Mouse (Mus musculus) embryonic facial prominence, embryonic 13.5 days (tissue): Measurements from ENCODE around the gene Nup93. TPM values are rescaled to one million over a fixed set of nuclear protein-coding genes. Genes with fewer than 3 reads are reported as not detected.

ENCODE experiments used
- ATAC-seq: fragments of 200-750 bp; cut with Nextera tagmentation; 2 replicates; pipeline ENCODE4 v1.8.0; 2017; ENCODE audit warnings: low read depth; ENCODE audit not compliant: insufficient number of reproducible peaks, insufficient read depth, low FRiP score, low TSS enrichment
- H3K27ac ChIP-seq: fragments of 300-500 bp; sonication (generic); 2 replicates; pipeline ENCODE4 v1.5.1; 2015; ENCODE audit warnings: moderate library complexity, mild to moderate bottlenecking, inconsistent platforms
- H3K27me3 ChIP-seq: fragments of 300-500 bp; sonication (generic); 2 replicates; pipeline ENCODE4 v1.6.1; 2015; ENCODE audit warnings: mild to moderate bottlenecking, inconsistent platforms
- H3K36me3 ChIP-seq: fragments of 300-500 bp; sonication (generic); 2 replicates; pipeline ENCODE4 v1.6.1; 2015; ENCODE audit warnings: mild to moderate bottlenecking, inconsistent platforms
- H3K4me1 ChIP-seq: fragments of 300-500 bp; sonication (generic); 2 replicates; pipeline ENCODE4 v1.6.1; 2015; ENCODE audit warnings: inconsistent platforms
- H3K4me2 ChIP-seq: fragments of 300-500 bp; sonication (generic); 2 replicates; pipeline ENCODE4 v1.6.1; 2015; ENCODE audit warnings: moderate library complexity, mild to moderate bottlenecking, inconsistent platforms
- H3K4me3 ChIP-seq: fragments of 300-500 bp; sonication (generic); 2 replicates; pipeline ENCODE4 v1.5.1; 2015; ENCODE audit warnings: mild to moderate bottlenecking, inconsistent platforms
- H3K9ac ChIP-seq: fragments of 300-500 bp; sonication (generic); 2 replicates; pipeline ENCODE4 v1.6.1; 2015; ENCODE audit warnings: mild to moderate bottlenecking, inconsistent platforms
- H3K9me3 ChIP-seq: fragments of 300-500 bp; sonication (generic); 2 replicates; pipeline ENCODE4 v1.6.1; 2016; ENCODE audit warnings: inconsistent platforms
- WGBS: fragments of 180-500 bp; shearing (Covaris S2); methylation state at CpG from one replicate; pipeline ENCODE4 v1.1.7; 2015; ENCODE audit warnings: mixed read lengths; 5-methylcytosine and 5-hydroxymethylcytosine counted together
- polyA plus RNA-seq: library from polyadenylated mRNA; unstranded; fragments of >200 nt; fragmentation: Nextera tagmentation; extraction: Ambion mirVana; gene quantifications from 2 replicates; pipeline ENCODE4 v1.2.1, GENCODE M21; 2015

The Nup93 gene
- polyA plus RNA-seq, 1 experiment from 2014 or later: 88.8 TPM

DNA sequence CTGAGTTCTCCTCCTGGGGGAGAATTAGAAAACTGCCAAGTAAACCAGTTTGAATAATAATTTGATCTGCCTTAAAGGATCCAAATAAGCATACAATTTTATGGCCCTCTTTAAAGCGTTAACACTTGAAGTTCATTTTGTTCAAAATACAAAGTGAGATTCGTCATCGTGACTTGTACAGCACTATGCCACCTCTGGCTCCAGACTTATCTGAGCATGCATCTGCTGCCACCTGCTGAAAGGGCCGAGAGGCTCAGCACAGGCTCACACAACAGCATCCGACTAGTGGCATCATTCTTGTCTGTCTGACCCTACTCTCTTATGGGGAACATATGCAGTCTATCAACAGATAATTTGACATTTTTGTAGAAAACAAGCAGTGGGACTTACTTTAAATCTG is 59.7 kb downstream of the Nup93 start:
- Histone ChIP-seq H3K4me1 (peaks cover 29% of the 10 kb centered on the region), H3K9ac (no peak overlapping the region), H3K9me3 (no peaks in the 10 kb centered on the region), H3K4me2 (no peak overlapping the region), H3K27me3 (no peaks in the 10 kb centered on the region), H3K27ac (no peak overlapping the region), H3K36me3 (no peaks in the 10 kb centered on the region), H3K4me3 (no peak overlapping the region)
- WGBS: 76% methylated on average over 5 of the region's 5 CpGs
- ATAC-seq: no peak

DNA sequence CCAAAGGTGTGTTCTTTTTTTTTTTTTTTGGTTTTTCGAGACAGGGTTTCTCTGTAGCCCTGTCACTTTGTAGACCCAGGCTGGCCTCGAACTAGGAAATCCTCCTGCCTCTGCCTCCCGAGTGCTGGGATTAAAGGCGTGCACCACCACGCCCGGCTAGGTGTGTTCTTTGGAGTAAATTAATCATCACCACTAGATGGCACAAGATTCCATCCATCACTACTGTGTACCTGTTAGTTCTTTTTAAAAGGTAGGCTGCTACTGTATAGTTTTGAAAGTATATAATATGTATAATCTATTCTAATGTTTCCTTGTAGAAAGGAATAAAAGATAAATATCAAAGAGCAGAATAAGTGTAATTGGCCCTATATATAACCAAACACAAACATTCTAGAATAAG is 63.9 kb downstream of the Nup93 start:
- peaks cover 3% of the 10 kb centered on the region; the same call in 1 of the 2 replicates for H3K4me1 ChIP-seq
- no peaks in the 10 kb centered on the region for H3K27me3 ChIP-seq
- ATAC-seq: no peak
- H3K9me3 ChIP-seq: no peaks in the 10 kb centered on the region
- H3K4me3 ChIP-seq: no peak overlapping the region
- 90% methylated on average over 6 of the region's 6 CpGs for WGBS
- H3K9ac ChIP-seq: no peak overlapping the region
- no peaks in the 10 kb centered on the region for H3K36me3 ChIP-seq
- no peak overlapping the region for H3K4me2 ChIP-seq
- no peak overlapping the region for H3K27ac ChIP-seq

DNA sequence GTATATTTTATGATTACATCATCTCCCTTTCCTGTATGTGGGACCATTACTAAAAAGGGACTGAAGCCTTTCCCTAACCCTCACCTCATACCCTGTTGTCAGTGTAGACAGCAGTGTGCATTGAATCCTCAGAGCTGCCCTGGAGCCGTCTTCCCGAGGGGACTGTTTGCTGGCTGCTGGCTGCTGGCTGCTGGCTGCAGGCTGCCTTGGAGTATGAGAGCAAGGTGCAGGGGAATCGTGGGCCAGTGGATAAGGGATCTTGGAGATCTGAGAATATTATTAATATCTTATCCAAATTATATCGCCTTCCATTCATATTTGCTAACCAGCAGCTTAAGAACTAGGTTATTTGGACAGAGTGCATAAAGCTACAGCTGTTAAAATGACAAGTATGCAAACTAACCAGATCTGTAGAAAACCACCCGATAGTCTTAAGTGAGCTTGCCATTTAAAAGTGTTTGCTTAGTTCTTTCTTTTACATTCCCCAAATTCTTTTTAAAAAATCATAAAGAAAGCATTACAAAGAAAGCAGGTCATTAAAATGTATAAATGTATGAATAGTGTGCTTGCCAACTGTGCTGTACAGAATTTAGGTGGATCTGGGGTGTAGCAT is 65.7 kb downstream of the Nup93 start:
- Histone ChIP-seq H3K36me3 (no peaks in the 10 kb centered on the region), H3K27me3 (no peaks in the 10 kb centered on the region)
- no peak for ATAC-seq

GRCm38 (mm10) chr8:94282453-94282985 is 68.2 kb downstream of the Nup93 start:
- no peaks in the 10 kb centered on the region for H3K27me3 ChIP-seq
- WGBS: 86% methylated on average over 3 of the region's 3 CpGs
- no peak for ATAC-seq
- no peak overlapping the region for H3K27ac ChIP-seq
- no peaks in the 10 kb centered on the region for H3K9me3 ChIP-seq
- H3K36me3 ChIP-seq: no peaks in the 10 kb centered on the region
- H3K4me1 ChIP-seq: peaks cover 3% of the 10 kb centered on the region; the same call in 1 of the 2 replicates
- no peak overlapping the region for H3K4me2 ChIP-seq
- no peak overlapping the region for H3K4me3 ChIP-seq
- H3K9ac ChIP-seq: no peak overlapping the region

More for the DNA sequence above, 65.7 kb downstream of the Nup93 start:
- no peaks in the 10 kb centered on the region for H3K9me3 ChIP-seq
- no peak overlapping the region for H3K4me2 ChIP-seq
- no peak overlapping the region for H3K4me3 ChIP-seq
- H3K27ac ChIP-seq: no peak overlapping the region
- H3K4me1 ChIP-seq: peaks cover 3% of the 10 kb centered on the region; the same call in 1 of the 2 replicates
- 72% methylated on average over 5 of the region's 5 CpGs for WGBS
- no peak overlapping the region for H3K9ac ChIP-seq

DNA sequence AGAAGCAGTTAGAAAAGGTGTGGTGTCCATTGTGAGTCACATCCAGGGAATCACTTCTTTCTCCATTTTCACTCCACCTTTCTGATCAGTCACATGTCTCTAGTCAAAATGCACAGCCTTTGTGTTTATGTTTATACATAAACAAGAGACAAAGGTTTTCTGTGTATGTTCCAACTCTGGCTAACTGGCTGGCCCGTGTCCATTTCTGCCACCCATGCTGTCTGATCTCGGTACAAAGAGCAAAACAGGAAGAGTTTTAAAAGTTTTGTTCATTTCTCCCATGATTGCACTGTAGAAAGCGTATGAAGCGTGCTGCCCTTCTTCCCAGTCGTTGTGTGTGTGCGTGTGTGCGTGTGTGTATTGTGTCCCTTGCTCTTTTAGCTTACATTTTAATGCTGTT is 69.8 kb downstream of the Nup93 start:
- 86% methylated on average over 7 of the region's 7 CpGs for WGBS
- Histone ChIP-seq H3K9ac (no peak overlapping the region), H3K36me3 (no peaks in the 10 kb centered on the region), H3K4me1 (peaks cover 3% of the 10 kb centered on the region; the same call in 1 of the 2 replicates), H3K27ac (no peak overlapping the region), H3K4me2 (no peak overlapping the region), H3K27me3 (no peaks in the 10 kb centered on the region), H3K9me3 (no peaks in the 10 kb centered on the region), H3K4me3 (no peak overlapping the region)
- ATAC-seq: no peak

GRCm38 (mm10) chr8:94290606-94291005 is 76.2 kb downstream of the Nup93 start:
- no peak overlapping the region for H3K9ac ChIP-seq
- no peaks in the 10 kb centered on the region for H3K9me3 ChIP-seq
- H3K4me2 ChIP-seq: no peak overlapping the region
- peaks cover 5% of the 10 kb centered on the region; the same call in 1 of the 2 replicates for H3K36me3 ChIP-seq
- H3K27ac ChIP-seq: no peak overlapping the region
- H3K4me1 ChIP-seq: peaks cover 10% of the 10 kb centered on the region; the same call in 1 of the 2 replicates
- H3K4me3 ChIP-seq: no peak overlapping the region
- ATAC-seq: no peak
- 89% methylated on average over 5 of the region's 5 CpGs for WGBS
- no peaks in the 10 kb centered on the region for H3K27me3 ChIP-seq

DNA sequence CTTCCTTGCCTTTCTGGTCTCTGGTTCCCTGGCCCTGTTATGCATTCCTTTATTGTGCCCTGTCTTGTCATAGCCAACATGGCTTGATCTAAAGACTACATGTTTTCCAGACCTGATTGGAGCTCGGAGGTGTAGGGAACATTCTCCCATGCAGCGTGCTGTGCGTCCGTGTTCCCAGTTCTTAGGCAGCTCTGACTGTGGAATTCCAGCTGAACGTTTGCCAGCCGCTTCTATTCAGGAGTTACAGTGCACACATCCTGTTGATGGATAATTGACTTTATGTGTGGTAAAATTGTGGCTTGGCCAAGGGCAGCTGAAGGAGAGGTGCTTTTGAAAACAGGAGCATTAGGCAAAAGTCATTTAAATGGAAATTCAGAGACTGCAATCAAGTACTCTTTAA is 77.7 kb downstream of the Nup93 start:
- ATAC-seq: no peak
- no peaks in the 10 kb centered on the region for H3K9me3 ChIP-seq
- no peak overlapping the region for H3K4me2 ChIP-seq
- H3K27me3 ChIP-seq: no peaks in the 10 kb centered on the region
- 0 out of 2 replicates have a peak overlapping the region, but pooled peaks have one; percentile 11 for H3K9ac ChIP-seq
- H3K4me1 ChIP-seq: peaks cover 15% of the 10 kb centered on the region; the same call in 1 of the 2 replicates
- 57% methylated on average over 6 of the region's 6 CpGs for WGBS
- H3K27ac ChIP-seq: 0 out of 2 replicates have a peak overlapping the region, but pooled peaks have one; percentile 44
- H3K36me3 ChIP-seq: peaks cover 5% of the 10 kb centered on the region; the same call in 1 of the 2 replicates
- no peak overlapping the region for H3K4me3 ChIP-seq

- H3K27me3 ChIP-seq: no peaks in the 10 kb centered on the region
- peaks cover 17% of the 10 kb centered on the region; the same call in 1 of the 2 replicates for H3K4me1 ChIP-seq
- H3K4me3 ChIP-seq: no peak overlapping the region
- no peak overlapping the region for H3K9ac ChIP-seq
- H3K36me3 ChIP-seq: peaks cover 5% of the 10 kb centered on the region; the same call in 1 of the 2 replicates
- no peaks in the 10 kb centered on the region for H3K9me3 ChIP-seq
- H3K4me2 ChIP-seq: no peak overlapping the region
- no peak for ATAC-seq
- 87% methylated on average over 8 of the region's 8 CpGs for WGBS
- no peak overlapping the region for H3K27ac ChIP-seq
Observed at GRCm38 (mm10) chr8:94292626-94293025, 78.3 kb downstream of the Nup93 start.

GRCm38 (mm10) chr8:94295687-94296086 is 81.3 kb downstream of the Nup93 start:
- Histone ChIP-seq H3K9ac (no peak overlapping the region), H3K36me3 (peaks cover 5% of the 10 kb centered on the region; the same call in 1 of the 2 replicates), H3K27me3 (no peaks in the 10 kb centered on the region), H3K4me2 (no peak overlapping the region), H3K4me1 (peaks cover 17% of the 10 kb centered on the region; the same call in 1 of the 2 replicates), H3K9me3 (no peaks in the 10 kb centered on the region), H3K27ac (no peak overlapping the region), H3K4me3 (no peak overlapping the region)
- WGBS: 75% methylated on average over 6 of the region's 6 CpGs
- no peak for ATAC-seq

GRCm38 (mm10) chr8:94296312-94296991 is 82.1 kb downstream of the Nup93 start:
- Histone ChIP-seq H3K27ac (peak overlapping the region; percentile 0; the same call in 1 of the 2 replicates), H3K36me3 (peaks cover 10% of the 10 kb centered on the region), H3K27me3 (no peaks in the 10 kb centered on the region), H3K4me1 (peaks cover 17% of the 10 kb centered on the region; the same call in 1 of the 2 replicates), H3K9me3 (no peaks in the 10 kb centered on the region), H3K9ac (no peak overlapping the region), H3K4me3 (no peak overlapping the region), H3K4me2 (no peak overlapping the region)
- 54% methylated on average over 9 of the region's 9 CpGs for WGBS
- ATAC-seq: no peak

DNA sequence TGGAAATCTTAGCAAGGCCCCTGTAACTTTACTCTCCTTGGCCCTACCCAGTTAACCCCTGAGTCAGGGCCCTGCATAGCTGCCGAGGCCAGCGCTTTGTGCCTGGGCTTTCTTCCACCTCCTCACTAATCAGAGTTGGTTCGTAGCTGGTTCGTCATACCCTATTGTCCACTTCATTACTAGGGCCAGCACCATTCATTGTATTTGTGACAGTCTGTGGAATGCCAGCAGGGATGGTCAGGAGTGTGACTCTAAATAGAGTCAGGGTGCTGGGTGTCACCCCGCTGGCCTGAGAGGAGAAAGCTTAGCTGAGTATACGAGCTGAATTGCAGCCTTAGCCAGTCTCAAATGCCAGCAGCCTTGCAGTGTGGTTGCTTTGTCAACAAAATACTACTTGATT is 82.7 kb downstream of the Nup93 start:
- Histone ChIP-seq H3K4me2 (no peak overlapping the region), H3K27me3 (no peaks in the 10 kb centered on the region)

More for the DNA sequence above, 82.7 kb downstream of the Nup93 start:
- Histone ChIP-seq H3K27ac (no peak overlapping the region; the same call in 1 of the 2 replicates), H3K36me3 (peaks cover 17% of the 10 kb centered on the region), H3K9me3 (no peaks in the 10 kb centered on the region), H3K9ac (no peak overlapping the region), H3K4me3 (no peak overlapping the region), H3K4me1 (peaks cover 11% of the 10 kb centered on the region; the same call in 1 of the 2 replicates)
- 72% methylated on average over 6 of the region's 6 CpGs for WGBS
- no peak for ATAC-seq
